Mouse (Mus musculus): ENCODE measurements around the gene Npas3.

DNA sequence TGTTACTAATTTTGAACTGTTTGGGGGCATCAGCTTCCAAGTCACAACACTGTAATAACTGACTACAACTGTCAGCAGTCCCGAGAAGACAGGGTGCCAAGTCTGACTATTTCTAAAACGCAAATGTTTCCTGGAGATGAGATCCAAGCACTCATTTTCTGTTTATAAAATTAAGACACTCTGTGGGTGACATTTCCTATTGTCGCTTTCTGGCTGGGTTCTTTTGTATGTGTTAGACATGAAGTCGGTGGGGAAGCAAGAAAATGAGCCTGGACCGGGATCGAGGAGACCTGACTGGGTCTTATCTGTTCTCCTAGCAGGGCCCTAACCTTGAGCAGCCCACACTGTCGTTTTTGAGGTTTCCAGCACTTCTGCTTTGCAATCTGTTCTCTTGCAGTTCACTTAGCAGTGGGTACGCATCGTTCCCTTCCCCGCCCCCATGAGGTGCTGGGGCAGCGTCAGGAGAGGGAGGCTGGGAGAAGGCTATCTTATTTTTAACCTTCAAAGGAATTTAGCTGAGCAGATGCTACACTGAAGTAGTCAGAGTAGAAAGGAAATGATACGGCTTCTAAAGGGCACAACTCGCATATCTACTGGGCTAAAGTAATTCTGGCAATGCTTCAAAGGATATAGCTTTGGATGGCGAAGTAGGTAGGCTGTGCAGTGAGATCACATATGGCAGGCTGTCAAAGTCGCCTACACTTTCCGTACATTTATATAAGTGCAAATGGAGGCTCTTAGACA lies 593.6 kb downstream of the Npas3 start:
- TF ChIP-seq TAL1 (IDR thresholded peaks at IDR 0.05; ENCODE audit: low read length): no peak
- TF ChIP-seq GATA1 (IDR thresholded peaks at IDR 0.05; ENCODE audit: low read length): no peak
